Mouse (Mus musculus) CD4-positive helper T cell, adult 2 months (primary cell): ENCODE data around the gene Sh3rf1.

Source experiments
- DNase-seq: peaks from one replicate; pipeline ENCODE4 v3.0.0-alpha.2; 2012; ENCODE audit warnings: low read depth, missing footprints, low spot score

Gene Sh3rf1

DNA sequence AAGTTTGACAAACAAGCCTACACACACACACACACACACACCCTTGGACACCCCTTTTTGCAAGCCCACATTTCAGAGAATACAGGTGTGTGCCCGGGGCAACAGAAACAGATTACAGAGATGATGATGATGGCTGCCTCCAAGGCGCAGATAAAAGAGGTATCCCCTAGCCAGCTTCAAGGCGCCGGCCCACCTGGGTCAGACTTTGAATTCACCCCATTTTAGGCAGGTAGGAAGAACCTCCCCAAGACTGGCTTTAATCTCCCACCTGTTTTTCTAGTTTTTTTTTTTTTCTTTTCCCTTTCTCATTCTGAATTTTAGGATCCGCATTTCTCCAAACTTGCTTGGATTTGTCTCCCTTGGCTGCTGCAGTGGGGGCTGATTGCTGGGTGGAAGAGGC, 389 bp upstream of the Sh3rf1 start:
- peak; percentile 8 for DNase-seq

DNA sequence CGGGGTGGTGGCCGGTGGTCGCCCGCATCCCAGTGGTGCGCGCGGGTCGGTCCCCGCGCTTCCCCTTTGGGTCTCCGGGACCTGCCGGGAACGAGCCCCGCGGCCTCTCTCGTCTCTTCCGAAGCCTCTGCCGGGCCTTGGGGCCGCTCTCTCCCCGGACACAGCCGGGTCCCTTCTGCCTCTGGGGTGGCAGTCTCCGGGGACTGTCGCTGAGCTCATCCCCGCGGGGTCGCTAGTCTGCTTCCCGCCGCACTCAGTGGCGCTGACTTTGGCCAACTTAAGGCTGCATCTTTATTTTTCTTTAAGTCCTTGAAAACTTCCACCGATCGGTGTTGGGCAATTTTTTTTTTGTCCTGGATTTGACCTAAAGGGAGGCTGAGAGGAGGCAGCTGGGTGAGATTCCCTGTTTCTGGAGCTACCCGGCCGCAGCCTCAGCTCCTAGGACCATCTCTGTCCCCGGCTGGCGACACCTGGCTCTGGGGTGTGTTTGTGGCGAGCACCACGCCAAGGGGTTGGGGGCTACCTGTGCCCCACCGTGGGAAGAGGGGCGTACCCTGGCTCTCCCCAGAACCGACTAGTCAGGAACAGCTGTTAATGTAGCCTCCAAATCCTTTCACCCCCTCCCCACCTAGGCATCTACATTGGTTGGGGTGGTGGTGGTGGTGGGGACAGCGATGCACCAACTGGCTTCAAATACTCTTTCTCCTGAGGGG, 864 bp downstream of the Sh3rf1 start:
- DNase-seq, result peak; percentile 54

DNA sequence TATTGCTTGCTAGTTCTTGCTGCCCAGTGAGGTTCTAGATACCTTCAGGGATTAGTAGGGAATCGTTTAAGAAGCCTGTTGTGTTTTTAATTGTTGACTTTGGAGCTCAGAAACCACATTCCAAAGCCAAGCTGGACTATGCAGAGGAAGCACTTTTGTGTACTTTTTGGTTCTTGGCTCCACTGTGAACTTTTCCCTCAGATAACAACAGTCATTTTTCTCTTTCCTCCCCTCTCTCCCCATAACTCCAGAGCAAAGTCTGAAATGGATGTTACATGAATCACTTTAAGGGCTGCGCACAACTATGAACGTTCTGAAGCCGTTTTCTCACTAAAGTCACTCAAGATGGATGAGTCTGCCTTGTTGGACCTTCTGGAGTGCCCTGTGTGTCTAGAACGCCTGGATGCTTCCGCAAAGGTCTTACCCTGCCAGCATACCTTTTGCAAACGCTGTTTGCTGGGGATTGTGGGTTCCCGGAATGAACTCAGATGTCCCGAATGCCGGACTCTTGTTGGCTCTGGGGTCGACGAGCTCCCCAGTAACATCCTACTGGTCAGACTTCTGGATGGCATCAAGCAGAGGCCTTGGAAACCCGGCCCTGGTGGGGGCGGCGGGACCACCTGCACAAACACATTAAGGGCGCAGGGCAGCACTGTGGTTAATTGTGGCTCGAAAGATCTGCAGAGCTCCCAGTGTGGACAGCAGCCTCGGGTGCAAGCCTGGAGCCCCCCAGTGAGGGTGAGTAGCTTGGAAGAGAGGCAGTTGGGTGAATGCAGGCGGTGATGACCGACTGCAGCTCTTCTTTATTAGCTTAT, 2.1 kb downstream of the Sh3rf1 start:
- DNase-seq, result no peak

DNA sequence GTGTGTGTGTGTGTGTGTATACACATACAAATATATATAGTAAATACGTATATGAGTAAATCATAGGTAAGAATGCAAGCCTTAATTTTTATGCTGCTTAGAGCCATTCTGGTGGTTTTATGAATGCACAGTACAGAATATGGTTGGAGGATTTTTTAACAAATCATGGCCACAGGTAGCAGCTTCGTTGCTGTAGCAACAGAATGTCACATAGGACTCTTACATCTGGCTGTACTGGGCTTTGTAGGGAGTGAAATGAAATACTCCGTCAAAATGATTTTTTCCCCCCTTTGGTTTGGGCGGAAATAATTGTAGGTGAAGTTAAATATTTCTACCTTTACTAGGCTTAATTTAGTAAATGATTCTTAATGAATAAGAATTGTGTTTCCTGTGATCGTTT, 3.0 kb downstream of the Sh3rf1 start:
- no peak for DNase-seq

DNA sequence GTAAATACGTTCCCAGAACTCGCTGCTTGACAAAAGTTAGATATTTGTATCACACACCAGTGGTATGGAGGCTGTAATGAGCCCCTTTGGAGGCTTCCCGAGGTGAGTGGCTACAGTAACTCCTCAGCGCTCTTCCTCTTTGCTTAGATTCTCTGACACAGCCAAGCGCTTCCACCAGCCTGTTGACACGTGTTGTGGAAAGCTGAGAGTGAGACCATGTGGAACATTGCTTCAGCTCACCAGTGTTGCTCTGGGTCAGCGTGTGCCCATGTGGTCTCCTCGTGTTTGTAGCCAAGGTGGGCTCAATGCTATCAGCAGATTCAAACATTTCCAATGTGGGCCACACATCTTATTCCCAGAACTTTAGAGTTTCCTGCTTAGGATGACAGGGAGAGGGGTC, 5.0 kb downstream of the Sh3rf1 start:
- DNase-seq, result no peak

DNA sequence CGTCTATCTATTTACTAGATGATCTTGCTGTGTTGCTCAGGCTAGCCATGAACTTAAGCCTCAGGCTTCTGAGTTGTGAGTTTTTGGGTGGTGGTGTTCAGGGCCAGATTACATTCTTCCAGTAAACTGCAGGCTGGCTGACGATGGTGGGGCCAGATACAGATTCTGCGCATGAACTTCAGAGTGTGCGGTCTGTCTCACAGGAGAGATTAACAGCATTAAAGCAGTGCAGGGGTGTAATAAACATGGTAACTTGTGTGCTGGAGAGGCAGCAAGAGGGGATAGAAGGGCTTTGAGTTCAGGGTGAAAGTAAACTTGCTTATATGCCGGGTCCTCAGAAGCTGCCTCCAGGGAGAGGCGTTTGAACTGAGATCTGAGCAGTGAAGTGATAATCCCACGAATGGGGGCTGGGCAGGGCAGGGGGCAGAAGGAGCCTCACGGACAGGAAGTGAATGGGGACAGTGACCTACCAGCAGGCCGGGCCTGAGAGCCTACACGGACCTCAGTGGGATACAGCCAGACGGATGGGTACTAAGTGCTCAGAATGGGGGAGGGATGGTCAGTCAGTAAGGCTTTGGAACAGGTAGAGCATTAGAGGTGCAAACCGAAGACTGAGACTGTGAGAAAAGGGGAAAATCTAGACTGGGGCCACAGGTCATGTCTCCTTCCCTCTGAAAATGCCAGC, 6.0 kb downstream of the Sh3rf1 start:
- DNase-seq, result no peak

DNA sequence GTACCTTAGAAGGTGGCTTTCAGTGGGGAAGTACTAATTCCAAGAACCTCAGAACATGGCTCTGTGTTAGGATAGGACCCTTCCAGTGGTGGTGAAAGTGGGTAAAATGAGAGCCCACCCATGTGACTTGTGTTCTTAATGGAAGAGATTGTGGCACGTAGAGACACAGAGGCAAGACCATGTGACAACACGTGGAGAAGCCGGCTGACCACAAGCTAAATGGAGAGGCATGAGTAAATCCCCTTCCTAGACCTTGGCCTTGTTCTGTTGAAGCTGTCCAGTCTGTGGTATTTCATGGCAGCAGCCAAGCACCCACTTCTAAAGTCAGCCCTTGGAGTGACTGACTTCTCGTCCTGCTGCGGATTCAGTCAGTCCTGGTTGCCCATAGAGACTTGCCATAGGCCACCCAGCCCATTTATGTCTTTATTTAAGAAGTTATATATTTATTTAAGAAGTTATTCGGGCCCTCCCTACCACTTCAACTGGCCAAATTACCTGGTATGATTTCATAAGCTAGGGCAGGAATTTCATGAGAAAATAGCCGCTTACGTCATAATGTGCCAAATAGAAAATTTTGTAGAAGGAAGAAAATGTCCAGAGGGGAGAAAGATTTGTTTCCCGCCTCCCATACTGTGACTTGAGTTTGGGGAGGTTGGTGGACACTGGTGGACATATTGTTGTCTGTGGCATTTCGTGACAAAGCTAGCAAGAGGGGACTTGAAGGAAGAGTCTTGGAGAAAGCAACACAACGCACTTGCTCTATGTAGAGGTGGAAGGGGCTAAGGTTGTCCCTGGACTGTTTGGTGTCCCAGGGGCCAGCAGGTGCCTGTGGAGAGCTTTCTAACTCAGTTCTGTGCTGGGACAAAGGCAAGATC, 7.4 kb downstream of the Sh3rf1 start:
- DNase-seq, result no peak

DNA sequence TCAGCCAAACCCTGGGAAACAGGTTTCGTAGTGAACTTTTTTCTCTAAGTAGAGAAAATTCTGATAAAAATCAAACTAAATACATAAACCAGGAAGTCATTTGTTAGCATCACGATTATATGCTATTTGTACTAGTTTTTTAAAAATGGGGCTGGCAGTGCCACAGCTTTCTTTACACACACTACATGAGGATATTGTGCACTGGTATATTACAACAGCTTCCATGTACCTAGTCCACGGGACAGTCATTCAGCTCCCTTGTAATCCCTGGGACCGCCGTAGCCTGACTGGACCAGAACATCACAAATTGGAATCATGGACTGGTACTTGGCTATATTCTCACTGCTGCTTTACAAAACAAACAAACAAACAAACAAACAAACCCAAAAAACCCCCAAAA, 11.8 kb downstream of the Sh3rf1 start:
- DNase-seq, result no peak

DNA sequence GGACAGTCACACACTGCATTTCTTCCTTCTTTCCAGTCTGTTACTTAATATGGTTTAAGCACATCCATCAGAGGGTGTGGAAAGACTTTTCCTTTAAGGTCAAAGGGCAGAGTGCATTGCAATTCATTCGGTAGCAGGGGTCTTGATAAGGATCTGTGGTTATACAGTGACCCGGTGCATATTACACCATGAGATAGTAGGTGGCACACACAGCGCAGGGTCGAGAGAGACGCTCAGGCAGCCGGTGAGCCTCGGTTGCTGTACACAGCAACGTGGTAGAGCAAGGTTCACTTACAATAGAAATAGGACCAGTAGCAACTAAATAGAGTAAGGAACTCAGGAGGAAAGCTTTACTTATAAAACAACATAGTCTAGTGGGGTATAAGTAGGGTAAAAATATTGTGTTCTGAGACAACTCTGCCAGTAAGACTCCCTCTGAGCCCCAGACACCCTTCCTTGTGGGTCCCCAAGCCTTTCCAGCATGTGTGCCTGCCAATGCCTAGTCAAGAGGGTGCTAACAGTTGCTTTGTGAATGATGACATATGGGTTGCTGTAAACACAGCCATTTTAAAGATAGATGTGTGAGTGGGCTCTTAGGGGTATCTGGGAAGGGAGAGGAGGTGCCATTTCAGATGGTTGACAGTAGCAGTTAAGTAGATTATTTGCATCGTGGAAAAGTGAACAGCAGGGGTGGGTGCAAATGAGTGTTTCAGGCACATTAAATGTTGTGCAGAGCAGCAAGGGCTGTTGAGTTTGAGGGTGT, 13.0 kb downstream of the Sh3rf1 start:
- DNase-seq, result no peak

DNA sequence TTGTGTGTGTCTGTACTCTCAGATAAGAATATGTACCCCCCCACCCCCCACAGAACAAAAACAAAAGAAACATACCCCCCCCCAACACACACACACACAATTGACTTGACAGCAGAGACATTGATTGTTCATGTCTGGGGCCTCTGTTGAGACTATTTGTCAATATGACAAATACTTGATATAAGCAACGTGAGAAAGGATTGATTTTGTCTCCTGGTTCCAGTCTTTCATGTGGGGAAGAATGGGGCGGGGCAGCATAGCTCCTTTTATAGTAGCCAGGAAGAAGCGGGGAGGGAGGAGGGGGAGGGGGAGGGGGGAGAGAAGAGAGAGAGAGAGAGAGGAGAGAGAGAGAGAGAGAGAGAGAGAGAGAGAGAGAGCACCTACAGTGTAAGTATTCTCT, 15.9 kb downstream of the Sh3rf1 start:
- peak; percentile 30 for DNase-seq

DNA sequence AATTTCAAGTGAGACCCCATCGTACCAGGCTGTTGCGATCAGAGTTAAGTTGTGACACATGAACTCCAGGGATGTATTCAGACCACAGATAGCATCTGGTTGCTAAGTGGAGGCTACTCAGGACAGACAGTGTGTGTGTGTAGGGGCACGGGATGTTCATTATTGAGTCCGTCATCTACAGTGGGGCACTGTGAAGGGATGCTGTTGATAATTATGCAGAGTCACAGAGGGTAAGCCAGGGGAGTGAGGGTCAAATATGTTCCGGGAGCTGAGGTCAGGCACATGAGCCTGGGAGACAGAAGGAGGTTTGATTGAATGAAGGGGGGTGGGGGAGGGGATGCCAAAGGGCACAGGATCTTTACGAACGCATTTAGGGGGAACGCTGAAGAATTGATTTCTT, 17.6 kb downstream of the Sh3rf1 start:
- no peak for DNase-seq

DNA sequence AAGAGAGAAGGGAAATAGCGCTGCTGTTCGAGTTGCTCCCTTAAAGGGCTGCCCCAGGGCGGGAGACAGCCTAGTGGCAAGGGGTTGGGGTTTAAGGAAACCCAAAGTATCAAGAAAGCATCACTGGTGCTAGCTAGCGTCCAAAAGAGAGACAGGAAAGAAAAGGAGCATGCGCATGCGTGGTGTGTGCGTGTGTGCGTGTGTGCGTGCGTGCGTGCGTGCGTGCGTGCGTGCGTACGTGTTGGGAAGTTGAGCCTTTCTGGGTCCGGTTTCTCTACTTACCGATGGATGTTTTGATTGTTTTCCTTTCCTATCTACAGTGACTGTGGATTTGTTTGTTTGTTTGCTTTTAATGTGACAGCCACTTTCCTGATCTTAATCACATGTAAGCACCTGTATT, 19.2 kb downstream of the Sh3rf1 start:
- DNase-seq, result no peak

DNA sequence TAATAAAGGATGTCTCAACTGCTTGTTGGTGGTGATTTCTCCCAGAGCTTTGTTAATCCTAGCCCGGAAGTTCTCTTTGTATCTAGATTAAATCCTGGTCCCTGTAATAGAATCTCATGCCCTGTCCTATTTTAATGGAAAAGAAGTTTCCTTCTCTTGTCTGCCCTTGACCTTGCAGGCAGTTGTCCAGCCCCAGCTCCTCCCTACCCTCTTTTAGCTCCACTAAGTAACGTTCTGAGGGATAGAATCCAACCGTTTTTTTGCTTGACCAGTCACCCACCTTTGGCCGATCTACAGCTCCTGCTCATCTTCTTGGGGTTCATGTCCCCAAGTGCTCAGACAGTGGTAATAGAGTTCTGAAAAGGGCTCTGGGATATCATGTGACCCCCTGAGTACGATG, 19.8 kb downstream of the Sh3rf1 start:
- no peak for DNase-seq

DNA sequence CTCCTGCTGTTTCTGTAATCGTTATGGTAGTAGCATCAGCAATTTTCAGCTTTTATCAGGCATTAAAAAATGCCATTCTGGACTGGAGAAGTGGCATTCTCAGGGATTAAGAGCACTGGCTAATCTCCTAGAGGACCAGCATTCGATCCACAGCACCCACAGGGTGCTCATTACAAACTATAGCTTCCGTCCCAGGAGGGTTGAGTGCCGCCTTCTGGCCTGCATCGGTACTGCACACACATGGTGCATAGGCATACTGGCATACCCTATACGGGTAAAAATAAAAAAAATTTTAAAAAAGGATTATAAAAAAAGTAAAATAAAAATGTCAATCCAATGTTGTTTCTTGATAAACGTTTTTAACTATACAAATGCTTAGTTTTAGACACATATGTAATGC, 20.5 kb downstream of the Sh3rf1 start:
- no peak for DNase-seq

DNA sequence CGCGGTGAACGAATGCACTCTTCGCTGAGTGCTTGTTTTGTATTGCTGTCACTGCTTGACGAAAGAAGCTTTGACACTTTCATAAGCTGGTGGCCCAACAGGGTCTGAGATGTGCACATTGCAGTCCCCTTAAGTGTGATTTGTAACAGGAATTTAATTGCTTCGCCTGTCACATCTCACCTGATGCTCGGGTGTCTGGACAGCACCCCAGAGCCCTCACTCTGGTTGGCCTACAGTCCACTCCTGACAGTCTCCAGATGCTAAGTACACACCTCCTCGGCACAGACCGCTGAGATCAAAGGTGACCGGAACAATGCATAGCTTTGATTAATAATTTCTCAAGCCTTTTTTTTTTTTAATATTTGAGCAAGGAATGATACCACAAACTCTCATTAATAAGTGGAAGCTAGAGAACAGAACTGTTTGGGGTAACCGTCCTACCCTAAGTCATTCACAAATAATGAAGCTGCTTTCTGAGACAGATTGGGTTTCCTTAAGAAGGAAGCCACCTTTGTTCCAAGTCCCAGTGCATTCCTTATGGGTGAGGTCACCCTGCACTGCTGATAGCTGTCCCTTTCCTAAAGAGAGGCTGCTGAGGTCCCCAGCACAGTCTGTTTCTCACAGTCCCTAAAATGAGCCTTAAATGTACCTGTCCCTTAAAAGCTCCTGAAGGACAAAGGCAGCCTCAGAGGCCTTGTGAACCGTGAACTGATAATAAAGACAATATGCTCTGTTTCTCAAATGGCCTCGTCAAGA, 23.8 kb downstream of the Sh3rf1 start:
- DNase-seq, result no peak

DNA sequence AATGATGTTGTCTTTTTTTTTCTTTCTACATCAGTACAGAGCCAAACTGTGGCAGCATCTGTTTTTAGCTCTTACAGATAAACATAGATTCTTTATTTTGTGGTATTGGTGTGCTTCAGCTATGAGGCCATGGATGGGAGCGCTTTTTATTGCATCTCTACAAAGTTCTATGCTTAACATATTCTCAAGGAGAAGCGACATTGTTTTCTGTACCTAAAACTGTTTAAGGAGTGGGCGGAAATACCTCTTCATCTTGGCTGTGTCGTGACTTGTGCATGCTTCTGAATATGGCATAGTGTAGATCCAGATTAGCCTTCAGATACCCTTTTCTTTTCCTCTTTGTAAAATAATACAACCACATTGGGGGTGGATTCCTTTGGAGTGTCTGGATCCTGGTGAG, 25.8 kb downstream of the Sh3rf1 start:
- DNase-seq, result no peak

DNA sequence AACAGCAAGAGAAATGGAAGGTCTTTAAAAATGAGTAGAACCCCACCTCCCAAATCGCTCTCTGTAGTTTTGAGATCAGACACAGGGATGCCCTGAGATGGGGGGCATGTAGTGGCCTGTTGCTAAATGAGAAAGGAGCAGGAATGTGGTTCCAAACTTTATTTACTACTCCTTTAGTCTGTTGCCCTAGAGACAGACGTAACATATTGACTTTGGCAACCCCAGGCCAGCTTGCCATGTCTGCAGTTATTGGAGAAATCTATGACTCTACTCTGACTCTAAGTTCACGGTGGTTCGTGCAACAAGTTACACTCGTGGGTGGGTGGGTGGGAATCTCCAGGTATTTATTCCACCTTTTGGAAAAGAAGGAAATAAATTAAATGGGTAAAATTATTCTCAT, 30.5 kb downstream of the Sh3rf1 start:
- DNase-seq, result no peak

DNA sequence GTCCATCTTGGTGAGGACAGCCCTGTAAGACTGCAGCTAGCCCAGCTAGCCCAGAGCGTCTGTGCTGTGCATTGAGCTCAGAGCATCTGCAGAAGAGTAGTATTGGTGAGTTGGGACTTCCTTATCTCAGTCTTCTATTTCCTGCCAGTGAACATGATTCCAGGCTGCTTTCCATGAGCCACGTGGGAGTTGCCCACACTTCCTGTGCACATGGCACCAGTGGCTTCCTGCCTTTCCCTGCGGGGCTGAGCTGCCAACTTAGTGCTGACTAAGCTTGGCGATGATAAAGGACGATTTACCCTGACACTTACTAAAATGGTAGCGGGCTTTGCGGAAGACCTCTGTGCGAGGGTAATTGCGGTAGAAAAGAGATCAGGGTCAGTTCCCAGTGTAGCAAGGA, 35.2 kb downstream of the Sh3rf1 start:
- DNase-seq, result no peak

DNA sequence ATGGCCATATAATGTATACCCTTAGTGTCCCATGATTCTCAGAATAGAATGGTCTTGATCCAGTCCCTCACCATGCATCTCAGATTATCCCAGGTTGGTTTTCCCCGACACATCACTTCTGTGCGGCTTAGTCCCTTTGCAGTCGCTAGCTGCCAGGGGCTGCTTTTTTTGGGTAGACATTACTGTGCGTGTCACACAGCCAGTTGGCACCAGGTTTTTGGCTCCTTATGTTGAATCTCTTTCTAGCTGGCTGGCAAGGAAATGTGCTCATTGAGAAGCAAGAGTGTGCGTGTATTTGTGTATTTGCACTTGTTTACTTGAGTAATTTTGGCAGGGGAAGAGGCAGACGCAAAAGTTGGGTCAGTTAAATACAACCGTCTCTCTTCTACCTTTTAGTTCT, 35.9 kb downstream of the Sh3rf1 start:
- DNase-seq, result no peak

DNA sequence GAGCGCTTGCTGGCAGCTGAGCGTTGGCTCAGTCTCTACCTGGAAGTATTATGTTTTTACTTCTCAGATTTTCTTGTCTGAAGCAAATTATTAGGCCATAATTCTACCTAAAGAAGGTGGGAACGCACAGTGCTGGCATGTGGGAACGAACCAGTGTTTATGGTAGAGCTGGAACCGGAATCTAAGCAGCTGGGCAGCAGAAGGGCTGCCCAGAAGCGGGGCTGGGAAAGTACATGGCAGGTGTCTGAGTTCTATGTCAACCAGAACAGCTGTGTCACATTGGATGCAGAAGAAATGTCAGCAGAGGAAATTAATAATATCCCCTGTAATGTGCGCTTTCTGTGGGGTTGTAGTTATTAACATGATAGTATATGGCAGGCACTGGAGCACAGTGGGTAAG, 36.9 kb downstream of the Sh3rf1 start:
- no peak for DNase-seq
